13 mouse cellular contexts compared by ENCODE assay signal in the genomic region with DNA sequence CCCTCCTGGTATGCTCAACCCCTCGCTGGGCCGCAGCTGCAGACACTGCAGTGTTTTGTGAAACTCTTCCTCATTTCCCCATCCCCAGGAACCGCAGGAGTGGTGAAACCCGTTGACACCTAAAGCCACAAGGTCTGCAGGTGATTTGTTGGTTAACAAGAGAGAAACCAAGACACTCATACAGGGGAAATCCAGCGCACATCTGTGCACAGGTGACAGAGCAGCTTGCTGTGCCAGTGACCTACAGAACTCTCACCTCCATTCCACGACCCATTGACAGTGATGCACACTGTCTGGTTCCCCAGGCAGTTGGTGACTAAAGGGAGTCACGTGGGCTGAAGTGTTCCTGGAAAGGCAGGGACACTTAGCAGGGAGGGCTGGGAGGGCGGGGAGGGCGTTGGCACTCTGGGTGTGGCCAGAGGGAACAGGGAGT. TPM values are rescaled to one million over a fixed set of nuclear protein-coding genes. Genes with fewer than 3 reads are reported as not detected.
DNase-seq lines count a peak whose midpoint lies in the region; ATAC-seq lines count a peak whose summit lies in the region.
"Had no signal": no experiment of that assay in that cellular context is flagged by ENCODE, and none has a peak within 500 bp of the region (broad histone marks: within the 10 kb centered on the region; RNA-seq: fewer than 3 reads in every experiment).

No protein-coding gene starts in this region.

- H3K4me3 ChIP-seq in hindbrain, embryonic 13.5 days = no peak overlapping the region

- 0 out of 2 replicates have a peak, but pooled peaks cover 6% of the 10 kb centered on the region for H3K27me3 ChIP-seq in hindbrain, embryonic 13.5 days

- no peak overlapping the region for H3K4me2 ChIP-seq in hindbrain, embryonic 13.5 days

- 62% methylated on average over 9 of the region's 9 CpGs for WGBS in hindbrain, embryonic 13.5 days

- H3K27ac ChIP-seq in hindbrain, embryonic 13.5 days = no peak overlapping the region
- H3K27ac ChIP-seq: liver, embryonic 14.5 days had no signal

- peak; percentile 59 for ATAC-seq in common myeloid progenitor, adult 5-6 weeks (replicated peaks; ENCODE audit: low read depth, poor library complexity, severe bottlenecking)
- ATAC-seq in monocyte, adult 5-6 weeks (replicated peaks; ENCODE audit: insufficient number of reproducible peaks, low FRiP score, low TSS enrichment, poor library complexity, severe bottlenecking) = peak; percentile 14; the same call in 1 of the 2 replicates
- no peak for ATAC-seq in hindbrain, embryonic 13.5 days (ENCODE audit: low FRiP score)

- no peaks in the 10 kb centered on the region for H3K4me1 ChIP-seq in hindbrain, embryonic 13.5 days (replicated peaks)

- no peaks in the 10 kb centered on the region for H3K36me3 ChIP-seq in hindbrain, embryonic 13.5 days

- H3K9me3 ChIP-seq in hindbrain, embryonic 13.5 days = no peaks in the 10 kb centered on the region

- H3K9ac ChIP-seq in hindbrain, embryonic 13.5 days = no peak overlapping the region
- H3K9ac ChIP-seq: liver, embryonic 14.5 days had no signal

- peak; percentile 41 to 51 for DNase-seq in B cell, adult 2 months
- peak; percentile 50 for DNase-seq in CD4-positive, CD25-positive, alpha-beta regulatory T cell, adult 2 months (ENCODE audit: low read depth, low spot score)
- DNase-seq in layer of hippocampus, adult 9-11 months = no peak
- DNase-seq in retina, embryonic 14.5 days (ENCODE audit: low spot score) = no peak
- DNase-seq: cerebellum, adult 9-11 months; kidney, adult 18-20 months had no signal

RNA-seq across cellular contexts. Expression of gene Irgc1, which starts 1.5 kb away (rescaled TPM):
- not detected in 2 replicates for total RNA-seq in common myeloid progenitor, adult 5-6 weeks (2017)
- 1.7 TPM in 1 of 3 replicates, not detected in the others for total RNA-seq in monocyte, adult 5-6 weeks (2017)
- not detected in 2 replicates for polyA plus RNA-seq in hindbrain, embryonic 13.5 days (2015; fragmentation: Nextera tagmentation; extraction: Ambion mirVana)
- total RNA-seq: gastrocnemius, adult 18-20 months; layer of hippocampus, postnatal 25 days had no signal
- polyA plus RNA-seq: heart, embryonic 14.5 days; liver, embryonic 14.5 days had no signal

RNA-seq across cellular contexts. Expression of gene Plaur, which starts 11.7 kb away (rescaled TPM):
- 3.6 and 10.2 TPM in 2 replicates for total RNA-seq in common myeloid progenitor, adult 5-6 weeks (2017)
- 286 to 300 TPM (median 297 TPM) in 3 replicates for total RNA-seq in monocyte, adult 5-6 weeks (2017)
- 1.2 and 1.6 TPM in 2 replicates for polyA plus RNA-seq in hindbrain, embryonic 13.5 days (2015; fragmentation: Nextera tagmentation; extraction: Ambion mirVana)

RNA-seq across cellular contexts. Expression of gene Cadm4, which starts 31.2 kb away (rescaled TPM):
- not detected in 2 replicates for total RNA-seq in common myeloid progenitor, adult 5-6 weeks (2017)
- not detected in 3 replicates for total RNA-seq in monocyte, adult 5-6 weeks (2017)
- 67.2 and 67.9 TPM in 2 replicates for polyA plus RNA-seq in hindbrain, embryonic 13.5 days (2015; fragmentation: Nextera tagmentation; extraction: Ambion mirVana)

RNA-seq across cellular contexts. Expression of gene Smg9, which starts 51.2 kb away (rescaled TPM):
- total RNA-seq in common myeloid progenitor, adult 5-6 weeks (2017) = 25.2 and 33.1 TPM in 2 replicates
- 20.1 to 30.8 TPM (median 22.6 TPM) in 3 replicates for total RNA-seq in monocyte, adult 5-6 weeks (2017)
- polyA plus RNA-seq in hindbrain, embryonic 13.5 days (2015; fragmentation: Nextera tagmentation; extraction: Ambion mirVana) = 31.3 and 35.9 TPM in 2 replicates

RNA-seq across cellular contexts. Expression of gene Zfp428, which starts 56.2 kb away (rescaled TPM):
- total RNA-seq in common myeloid progenitor, adult 5-6 weeks (2017) = 7.0 and 9.0 TPM in 2 replicates
- 0.95 TPM in 1 of 3 replicates, not detected in the others for total RNA-seq in monocyte, adult 5-6 weeks (2017)
- 259 and 270 TPM in 2 replicates for polyA plus RNA-seq in hindbrain, embryonic 13.5 days (2015; fragmentation: Nextera tagmentation; extraction: Ambion mirVana)

Comparison
In these comparisons a context has a peak if more than half of its experiments do, and no peak if none do; other contexts are left out.
1. DNase-seq: peak in B cell, adult 2 months (2 of 2) and CD4-positive, CD25-positive, alpha-beta regulatory T cell, adult 2 months (single experiment); none in layer of hippocampus, adult 9-11 months (single experiment) and retina, embryonic 14.5 days (single experiment).
2. RNA of gene Plaur, which starts 11.7 kb away (total RNA-seq): 286 to 300 TPM in monocyte, adult 5-6 weeks; 3.6 to 10.2 TPM in common myeloid progenitor, adult 5-6 weeks; every median in the first group is over 10 times any median in the second.